Mouse (Mus musculus) embryonic facial prominence, embryonic 11.5 days (tissue): Measurements from ENCODE around the gene Ndufa6. TPM values are rescaled to one million over a fixed set of nuclear protein-coding genes. Genes with fewer than 3 reads are reported as not detected.
"Not testable (repeated sequence)": the region's sequence is repeated elsewhere in the genome, so short reads cannot be mapped to it uniquely, and the experiment has no call there.

Experiments
- ATAC-seq: fragments of 200-750 bp; cut with Nextera tagmentation; replicated peaks from 2 replicates; pipeline ENCODE4 v1.8.0; 2017; ENCODE audit warnings: low read depth; ENCODE audit not compliant: insufficient number of reproducible peaks, low FRiP score, low TSS enrichment
- DNase-seq: peaks from one replicate; pipeline ENCODE4 v3.0.0-alpha.2; 2015; ENCODE audit warnings: low spot score
- H3K27ac ChIP-seq: fragments of 300-500 bp; sonication (generic); replicated peaks from 2 replicates; pipeline ENCODE4 v1.5.1; 2014; ENCODE audit warnings: mild to moderate bottlenecking, low read depth, low read length, control low read depth
- H3K27me3 ChIP-seq: fragments of 300-500 bp; sonication (generic); 2 replicates; pipeline ENCODE4 v1.6.1; 2014; ENCODE audit warnings: mild to moderate bottlenecking, low read length, moderate library complexity, mixed read lengths; ENCODE audit not compliant: control insufficient read depth, insufficient read depth
- H3K36me3 ChIP-seq: fragments of 300-500 bp; sonication (generic); replicated peaks from 2 replicates; pipeline ENCODE4 v1.6.1; 2014; ENCODE audit warnings: low read depth, mild to moderate bottlenecking, low read length, moderate library complexity, mixed read lengths; ENCODE audit not compliant: control insufficient read depth, insufficient read depth
- H3K4me1 ChIP-seq: fragments of 300-500 bp; sonication (generic); 2 replicates; pipeline ENCODE4 v1.6.1; 2014; ENCODE audit warnings: low read length, mixed read lengths; ENCODE audit not compliant: control insufficient read depth, insufficient read depth
- H3K4me2 ChIP-seq: fragments of 300-500 bp; sonication (generic); 2 replicates; pipeline ENCODE4 v1.6.1; 2014; ENCODE audit warnings: low read depth, mild to moderate bottlenecking, control low read depth, low read length, moderate library complexity
- H3K4me3 ChIP-seq: fragments of 300-500 bp; sonication (generic); 2 replicates; pipeline ENCODE4 v1.5.1; 2014; ENCODE audit warnings: low read depth, low read length, control low read depth
- H3K9ac ChIP-seq: fragments of 300-500 bp; sonication (generic); replicated peaks from 2 replicates; pipeline ENCODE4 v1.6.1; 2014; ENCODE audit warnings: mild to moderate bottlenecking, control low read depth, low read length
- H3K9me3 ChIP-seq: fragments of 300-500 bp; sonication (generic); replicated peaks from 2 replicates; pipeline ENCODE4 v1.6.1; 2016; ENCODE audit warnings: mild to moderate bottlenecking, low read length, inconsistent platforms, mixed read lengths; ENCODE audit not compliant: control insufficient read depth
- WGBS: fragments of 180-500 bp; shearing (Covaris S2); extraction: QIAGEN DNeasy Blood & Tissue Kit; methylation state at CpG from one replicate; pipeline ENCODE4 v1.1.7; 2014; 5-methylcytosine and 5-hydroxymethylcytosine counted together
- polyA plus RNA-seq: library from polyadenylated mRNA; unstranded; fragments of >200 nt; fragmentation: Nextera tagmentation; extraction: Ambion mirVana; gene quantifications from 2 replicates; pipeline ENCODE4 v1.2.1, GENCODE M21; 2014

Ndufa6 gene
- polyA plus RNA-seq, 1 experiment from 2014 or later = 271 TPM

DNA sequence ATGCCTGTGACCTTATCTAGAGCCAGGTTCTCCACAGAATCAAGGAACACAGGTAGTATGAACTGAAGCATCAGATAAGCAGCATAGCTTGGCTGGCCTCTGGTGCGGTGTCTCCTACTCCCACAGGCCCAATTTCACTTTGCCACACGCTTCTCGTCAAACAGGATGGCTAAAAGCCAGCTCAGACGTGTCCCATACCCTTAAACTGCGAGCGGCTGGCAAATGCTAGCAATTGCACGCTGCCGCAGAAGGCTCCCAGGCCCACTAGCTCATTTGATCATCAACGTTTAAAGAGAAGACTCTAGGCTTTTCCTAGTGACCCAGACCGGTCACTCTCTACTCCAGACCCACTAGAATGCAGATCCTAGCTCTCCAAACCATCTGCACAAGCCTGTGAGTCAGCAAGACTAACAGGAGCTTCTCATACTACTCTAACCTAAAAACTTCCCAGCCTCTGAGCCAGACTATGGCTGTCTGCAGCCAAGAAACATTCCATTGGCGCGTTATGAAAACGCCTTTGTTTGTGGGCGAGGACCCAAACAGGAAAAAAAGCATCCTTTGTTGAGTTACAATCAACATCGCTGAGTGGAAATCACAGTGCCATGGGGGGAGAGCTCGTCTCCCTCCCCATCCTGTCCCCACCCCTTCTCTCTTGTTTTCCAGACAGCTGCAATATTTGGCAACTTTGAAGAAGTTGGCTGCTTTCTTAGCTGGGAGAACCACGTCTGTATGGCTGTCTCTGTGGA, 22.4 kb upstream of the Ndufa6 start:
- WGBS = 65% methylated on average over 17 of the region's 17 CpGs
- ATAC-seq (no peak), DNase-seq (no peak)
- H3K36me3 ChIP-seq = no peaks in the 10 kb centered on the region
- H3K9ac ChIP-seq = no peak overlapping the region
- H3K9me3 ChIP-seq = no peaks in the 10 kb centered on the region
- no peak overlapping the region for H3K4me2 ChIP-seq
- no peak overlapping the region for H3K4me3 ChIP-seq
- H3K4me1 ChIP-seq = no peaks in the 10 kb centered on the region
- H3K27ac ChIP-seq = no peak overlapping the region
- no peaks in the 10 kb centered on the region for H3K27me3 ChIP-seq

DNA sequence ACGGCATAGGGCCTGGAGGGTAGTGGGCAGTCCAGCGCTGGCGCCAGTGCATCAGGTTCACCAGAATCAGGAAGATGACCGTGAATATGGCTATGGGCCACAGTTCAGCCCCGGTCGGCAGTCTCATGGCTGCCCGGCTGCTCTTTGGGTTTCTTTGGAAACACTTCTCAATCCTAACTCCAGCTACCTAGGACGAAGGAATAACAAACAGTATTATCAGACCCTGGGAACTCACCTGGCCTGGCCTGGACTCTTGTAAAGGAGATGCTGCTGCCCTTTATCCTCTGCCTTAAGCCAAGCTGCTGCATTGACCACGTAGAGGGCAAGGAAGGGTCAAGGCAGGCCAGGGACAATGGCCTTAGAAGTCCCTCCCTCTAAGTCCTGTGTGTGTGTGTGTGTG, 21.7 kb upstream of the Ndufa6 start:
- H3K4me3 ChIP-seq = no peak overlapping the region
- no peak for DNase-seq
- 83% methylated on average over 9 of the region's 9 CpGs for WGBS
- no peaks in the 10 kb centered on the region for H3K4me1 ChIP-seq
- H3K27ac ChIP-seq = no peak overlapping the region
- H3K4me2 ChIP-seq = no peak overlapping the region
- no peak for ATAC-seq
- no peaks in the 10 kb centered on the region for H3K9me3 ChIP-seq
- H3K27me3 ChIP-seq = no peaks in the 10 kb centered on the region
- H3K9ac ChIP-seq = no peak overlapping the region
- H3K36me3 ChIP-seq = no peaks in the 10 kb centered on the region

DNA sequence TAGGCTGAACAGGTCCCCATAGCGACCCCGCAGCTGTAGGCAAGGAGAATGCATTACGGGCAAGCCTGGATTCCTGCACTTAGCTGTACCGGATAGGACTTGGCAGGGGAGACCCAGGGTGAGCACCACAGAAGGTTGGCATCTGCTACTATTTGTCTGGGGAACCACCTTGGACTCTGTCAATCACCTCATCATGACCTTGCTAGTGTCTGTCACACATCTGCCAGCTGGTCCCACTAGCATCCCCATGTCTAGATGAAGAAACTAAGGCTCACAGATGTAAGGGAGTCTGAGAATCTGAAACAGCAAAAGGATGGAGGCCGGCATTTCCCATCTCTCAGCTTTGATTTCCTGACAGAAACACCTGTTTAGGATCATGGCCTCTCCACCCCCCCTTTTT, 20.3 kb upstream of the Ndufa6 start:
- Histone ChIP-seq H3K4me1 (no peaks in the 10 kb centered on the region), H3K4me3 (no peak overlapping the region), H3K9ac (no peak overlapping the region), H3K9me3 (no peaks in the 10 kb centered on the region), H3K36me3 (no peaks in the 10 kb centered on the region), H3K27ac (no peak overlapping the region), H3K4me2 (no peak overlapping the region), H3K27me3 (no peaks in the 10 kb centered on the region)
- no peak for DNase-seq
- 85% methylated on average over 5 of the region's 5 CpGs for WGBS
- ATAC-seq = no peak

- no peak overlapping the region for H3K4me2 ChIP-seq
- no peaks in the 10 kb centered on the region for H3K27me3 ChIP-seq
- no peaks in the 10 kb centered on the region for H3K4me1 ChIP-seq
- H3K9me3 ChIP-seq = no peaks in the 10 kb centered on the region
- 89% methylated on average over 5 of the region's 5 CpGs for WGBS
- ATAC-seq (no peak), DNase-seq (no peak)
- H3K9ac ChIP-seq = no peak overlapping the region
- H3K27ac ChIP-seq = no peak overlapping the region
- no peak overlapping the region for H3K4me3 ChIP-seq
- no peaks in the 10 kb centered on the region for H3K36me3 ChIP-seq
These were observed 18.9 kb upstream of the Ndufa6 start for GRCm38 (mm10) chr15:82372991-82373390.

DNA sequence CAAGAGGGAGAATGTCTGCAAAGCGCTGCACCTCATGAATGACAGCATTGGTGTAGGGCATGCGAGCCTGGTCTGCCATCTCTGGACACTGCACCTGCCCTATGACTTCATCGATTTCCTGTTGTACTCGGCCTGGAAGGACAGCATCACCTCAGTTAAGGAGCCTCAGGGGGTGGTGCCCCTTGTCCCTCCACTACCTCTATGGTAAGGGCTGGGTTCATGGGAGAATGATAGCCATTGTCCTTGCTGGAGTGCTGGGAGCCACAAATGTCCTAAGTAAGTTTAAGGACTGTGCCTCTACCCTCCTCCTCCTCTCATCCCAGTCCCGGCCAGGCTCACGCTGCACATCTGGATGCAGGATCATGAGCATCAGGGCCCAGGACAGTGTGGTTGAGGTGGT, 18.3 kb upstream of the Ndufa6 start:
- Histone ChIP-seq H3K36me3 (no peaks in the 10 kb centered on the region), H3K9ac (no peak overlapping the region), H3K9me3 (no peaks in the 10 kb centered on the region), H3K4me1 (no peaks in the 10 kb centered on the region), H3K27ac (no peak overlapping the region), H3K4me3 (no peak overlapping the region), H3K27me3 (no peaks in the 10 kb centered on the region), H3K4me2 (no peak overlapping the region)
- ATAC-seq = no peak
- WGBS = 88% methylated on average over 6 of the region's 6 CpGs
- DNase-seq = no peak

GRCm38 (mm10) chr15:82368851-82369250, 14.7 kb upstream of the Ndufa6 start:
- Histone ChIP-seq H3K27me3 (no peaks in the 10 kb centered on the region), H3K4me1 (no peaks in the 10 kb centered on the region), H3K27ac (no peak overlapping the region), H3K4me2 (no peak overlapping the region), H3K36me3 (no peaks in the 10 kb centered on the region), H3K4me3 (no peak overlapping the region), H3K9ac (no peak overlapping the region), H3K9me3 (no peaks in the 10 kb centered on the region)
- DNase-seq (no peak), ATAC-seq (no peak)
- 100% methylated on average over 1 of the region's 1 CpGs for WGBS

GRCm38 (mm10) chr15:82368146-82368545, 14.0 kb upstream of the Ndufa6 start:
- H3K27me3 ChIP-seq = no peaks in the 10 kb centered on the region
- H3K27ac ChIP-seq = no peak overlapping the region
- H3K4me2 ChIP-seq = no peak overlapping the region
- H3K4me3 ChIP-seq = no peak overlapping the region
- WGBS = 83% methylated on average over 4 of the region's 4 CpGs
- no peak for ATAC-seq
- no peaks in the 10 kb centered on the region for H3K4me1 ChIP-seq
- no peaks in the 10 kb centered on the region for H3K9me3 ChIP-seq
- no peak overlapping the region for H3K9ac ChIP-seq
- no peak for DNase-seq
- H3K36me3 ChIP-seq = no peaks in the 10 kb centered on the region

GRCm38 (mm10) chr15:82364561-82364960, 10.4 kb upstream of the Ndufa6 start:
- H3K27me3 ChIP-seq, H3K9ac ChIP-seq, H3K27ac ChIP-seq, H3K9me3 ChIP-seq, H3K4me1 ChIP-seq, H3K4me2 ChIP-seq, DNase-seq, H3K36me3 ChIP-seq, ATAC-seq, H3K4me3 ChIP-seq: not testable (repeated sequence)
- 13% methylated on average over 5 of the region's 9 CpGs for WGBS
